Mouse (Mus musculus): Measurements from ENCODE around the gene Taok2.

Taok2 gene

DNA sequence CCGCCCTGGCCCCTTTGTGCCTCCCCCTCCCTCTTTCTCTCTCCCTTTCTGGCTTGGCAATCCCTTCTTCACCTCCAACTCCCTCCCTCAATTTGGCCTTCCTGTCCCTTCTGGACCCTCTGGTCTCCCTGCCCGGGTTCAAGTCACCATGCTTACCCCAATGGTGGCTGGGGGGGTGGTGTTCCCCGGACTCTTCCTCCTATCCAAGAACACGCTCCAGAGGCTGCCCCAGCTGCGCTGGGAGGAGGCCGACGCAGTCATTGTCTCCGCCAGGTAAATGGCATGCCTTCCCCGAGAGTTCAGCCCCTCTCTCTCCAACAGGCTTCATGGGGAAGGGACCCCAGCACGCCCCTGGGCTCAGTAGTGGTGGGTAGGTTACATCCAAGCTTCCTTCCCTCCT is 60.6 kb downstream of the Taok2 start:
- no peak for DNase-seq

DNA sequence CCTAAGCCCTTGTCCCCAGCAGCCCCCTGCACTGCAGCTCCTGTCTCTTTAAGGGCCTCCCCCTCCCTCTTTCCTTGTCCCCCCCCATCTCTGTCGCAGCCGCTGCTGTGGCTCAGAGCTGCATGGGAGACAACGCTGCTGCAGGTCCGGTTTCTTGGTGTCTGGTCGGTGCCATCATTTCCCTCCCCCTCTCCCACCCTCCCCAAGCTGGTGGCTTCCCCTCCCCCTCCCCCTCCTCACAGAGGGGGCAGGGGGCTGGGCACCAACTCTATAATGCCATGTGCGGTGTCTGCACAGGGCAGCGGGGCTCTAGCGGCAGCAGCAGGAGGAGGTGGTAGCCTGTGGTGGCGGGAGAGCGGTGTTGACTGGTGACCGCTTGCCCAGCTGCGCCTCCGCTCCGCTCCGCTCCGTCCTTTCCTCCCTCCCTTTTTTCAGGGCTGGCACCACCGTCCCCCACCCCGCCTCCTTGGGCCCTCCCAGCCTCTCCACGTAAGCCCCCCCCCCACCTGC is 61.2 kb downstream of the Taok2 start:
- DNase-seq: no peak

DNA sequence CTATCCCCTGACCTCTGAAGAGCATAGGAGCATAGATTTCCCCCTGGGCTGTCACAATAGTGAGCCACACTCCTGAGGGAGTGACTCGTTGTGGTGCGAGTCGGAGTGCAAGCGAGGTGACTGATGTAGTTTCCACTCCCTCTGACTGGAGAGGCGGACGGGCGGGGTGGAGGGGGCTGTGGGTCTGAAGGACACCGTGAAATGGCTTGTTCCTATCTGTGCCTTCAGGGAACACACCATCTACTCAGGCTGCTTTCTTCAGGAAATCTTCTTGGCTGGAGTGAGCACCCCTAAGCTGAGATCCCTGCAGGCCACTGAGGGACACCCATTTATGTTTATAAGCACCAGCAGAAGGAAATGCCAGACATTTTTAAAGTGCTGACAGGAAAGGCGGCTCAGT is 61.8 kb downstream of the Taok2 start:
- DNase-seq: no peak

DNA sequence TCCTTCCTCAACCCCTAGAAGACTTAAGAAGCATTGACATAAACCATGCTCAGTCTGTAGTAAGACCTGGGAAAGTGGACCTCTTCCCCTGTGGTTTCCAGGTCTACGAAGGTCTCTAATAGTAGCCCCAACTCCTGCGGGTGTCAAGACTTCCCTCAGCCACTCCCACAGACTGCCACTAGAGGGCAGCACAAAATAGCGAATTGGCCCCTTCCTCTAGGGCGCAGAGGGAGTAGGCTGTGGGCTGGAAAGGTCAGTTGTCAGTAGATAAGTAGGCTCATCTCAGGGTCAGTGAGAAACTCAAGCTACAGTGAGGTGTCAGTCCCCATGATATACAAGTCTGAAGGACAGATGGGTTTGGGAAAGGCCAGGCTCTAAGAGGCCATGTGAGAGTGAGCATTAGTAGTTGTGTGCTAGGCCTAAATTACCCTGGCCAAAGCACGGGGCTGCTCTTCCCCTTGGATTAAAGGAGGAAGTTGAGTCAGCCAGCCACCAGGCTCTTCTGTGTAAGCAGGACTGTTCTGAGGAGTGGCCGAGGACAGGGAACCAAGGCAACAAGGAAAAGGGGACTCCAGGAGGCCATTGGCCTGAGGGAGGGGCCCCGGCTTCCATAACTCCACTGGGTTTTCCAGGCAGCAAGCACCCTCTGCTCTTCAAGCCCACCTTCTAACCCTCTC is 62.5 kb downstream of the Taok2 start:
- DNase-seq: peak; percentile 68 to 73

DNA sequence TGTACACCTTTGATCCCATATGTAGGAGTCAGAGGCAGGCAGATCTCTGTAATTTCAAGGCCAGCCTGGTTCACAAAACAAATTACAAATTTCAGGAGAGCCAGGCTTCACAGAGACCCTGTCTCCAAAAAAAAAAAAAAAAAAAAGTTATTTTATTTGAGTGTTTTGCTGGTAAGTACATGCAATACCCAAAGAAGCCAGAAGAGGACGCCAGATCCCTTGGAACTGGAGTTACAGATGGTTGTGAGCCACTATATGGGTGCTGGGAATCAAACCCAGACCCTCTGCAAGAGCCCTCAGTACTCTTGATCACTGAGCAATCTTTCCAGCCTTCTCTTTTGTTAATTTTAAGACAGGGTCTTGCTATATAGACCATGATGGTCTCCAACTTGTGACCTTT is 65.7 kb downstream of the Taok2 start:
- no peak for DNase-seq

DNA sequence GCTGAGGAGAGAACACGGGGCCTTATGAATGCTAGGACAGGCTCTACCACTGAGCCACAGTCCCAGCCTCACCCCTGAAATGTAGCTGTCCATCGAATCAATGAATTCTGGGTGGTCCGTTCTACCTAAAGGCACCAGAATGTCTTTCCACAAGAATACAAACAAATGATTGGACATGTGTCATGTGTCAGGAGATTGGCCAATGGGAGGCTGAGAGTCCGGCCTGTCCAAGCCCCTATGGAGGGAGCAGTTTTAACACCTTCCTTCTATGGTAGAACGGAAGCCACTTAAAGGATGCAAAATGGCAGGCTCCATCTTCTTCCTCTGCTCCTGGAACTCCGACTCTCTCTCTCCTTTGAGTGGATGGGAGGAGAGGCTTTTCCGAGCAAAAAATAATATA is 66.9 kb downstream of the Taok2 start:
- DNase-seq: no peak

- no peak for DNase-seq
Measured at GRCm38 (mm10) chr7:126816494-126816893, 68.0 kb downstream of the Taok2 start.

- DNase-seq: no peak
Measured at GRCm38 (mm10) chr7:126815726-126816222, 68.7 kb downstream of the Taok2 start.
